Mouse (Mus musculus) liver, embryonic 12.5 days (tissue): Measurements from ENCODE around the gene Ncln. TPM values are rescaled to one million over a fixed set of nuclear protein-coding genes. Genes with fewer than 3 reads are reported as not detected.

Source experiments
- ATAC-seq: fragments of 200-750 bp; cut with Nextera tagmentation; 2 replicates; pipeline ENCODE4 v1.8.0; 2017; ENCODE audit warnings: moderate number of reproducible peaks, mild to moderate bottlenecking, moderate library complexity
- H3K27ac ChIP-seq: fragments of 300-500 bp; sonication (generic); 2 replicates; pipeline ENCODE4 v1.5.1; 2016; ENCODE audit warnings: mild to moderate bottlenecking
- H3K27me3 ChIP-seq: fragments of 300-500 bp; sonication (generic); replicated peaks from 2 replicates; pipeline ENCODE4 v1.6.1; 2016; ENCODE audit warnings: mild to moderate bottlenecking, moderate library complexity
- H3K36me3 ChIP-seq: fragments of 300-500 bp; sonication (generic); 2 replicates; pipeline ENCODE4 v1.6.1; 2016; ENCODE audit warnings: mild to moderate bottlenecking, moderate library complexity
- H3K4me1 ChIP-seq: fragments of 300-500 bp; sonication (generic); 2 replicates; pipeline ENCODE4 v1.6.1; 2016
- H3K4me2 ChIP-seq: fragments of 300-500 bp; sonication (generic); 2 replicates; pipeline ENCODE4 v1.6.1; 2016; ENCODE audit warnings: mild to moderate bottlenecking, moderate library complexity
- H3K4me3 ChIP-seq: fragments of 300-500 bp; sonication (generic); 2 replicates; pipeline ENCODE4 v1.5.1; 2016; ENCODE audit warnings: mild to moderate bottlenecking, moderate library complexity
- H3K9ac ChIP-seq: fragments of 300-500 bp; sonication (generic); 2 replicates; pipeline ENCODE4 v1.6.1; 2016; ENCODE audit warnings: mild to moderate bottlenecking, moderate library complexity
- H3K9me3 ChIP-seq: fragments of 300-500 bp; sonication (generic); replicated peaks from 2 replicates; pipeline ENCODE4 v1.6.1; 2016; ENCODE audit warnings: mild to moderate bottlenecking, moderate library complexity
- WGBS: fragments of 180-500 bp; shearing (Covaris S2); methylation state at CpG from one replicate; pipeline ENCODE4 v1.1.7; 2016; ENCODE audit not compliant: insufficient replicate concordance; 5-methylcytosine and 5-hydroxymethylcytosine counted together
- polyA plus RNA-seq: library from polyadenylated mRNA; unstranded; fragments of >200 nt; fragmentation: Nextera tagmentation; extraction: Ambion mirVana; gene quantifications from 2 replicates; pipeline ENCODE4 v1.2.1, GENCODE M21; 2016

Ncln gene
- polyA plus RNA-seq, 1 experiment from 2014 or later: 62.7 TPM

DNA sequence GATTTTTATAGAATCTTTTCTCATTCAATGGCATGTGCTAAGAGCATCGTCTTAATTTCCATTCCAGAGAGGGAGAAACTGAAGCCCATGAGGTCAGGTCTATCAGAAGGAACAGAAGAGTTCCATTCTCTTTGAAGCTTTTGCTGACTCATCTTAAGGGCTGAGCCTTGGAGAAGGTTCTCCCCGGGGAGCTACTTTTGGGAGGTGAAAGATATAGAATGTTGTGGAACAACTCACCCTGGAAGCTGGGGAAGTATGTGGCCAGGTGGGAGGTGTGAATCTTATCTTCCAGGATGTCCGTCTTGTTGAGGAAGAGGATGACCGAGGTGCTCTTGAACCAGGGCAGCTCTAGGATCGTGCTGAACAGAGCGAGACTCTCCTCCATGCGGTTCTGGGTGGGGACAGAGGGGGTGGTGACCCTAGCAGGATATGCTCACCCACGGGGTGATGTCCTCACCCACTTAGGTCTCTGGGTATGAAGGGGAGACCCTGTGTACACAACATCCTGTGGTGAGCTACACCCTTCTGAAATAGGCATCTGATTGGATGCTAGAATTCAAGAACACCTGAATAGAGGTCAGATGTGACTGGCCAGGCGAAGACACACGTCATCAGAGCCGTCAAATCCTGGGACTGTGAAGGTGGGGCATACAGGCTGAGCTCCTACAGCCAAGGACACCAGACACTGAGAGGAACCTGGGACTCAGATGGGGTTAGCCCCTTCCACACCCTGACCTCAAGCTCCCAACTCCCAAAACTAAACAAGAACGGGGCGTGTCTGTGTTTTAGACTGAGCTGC, 11.7 kb upstream of the Ncln start:
- H3K4me3 ChIP-seq: no peak overlapping the region
- no peak for ATAC-seq
- peaks cover 20% of the 10 kb centered on the region for H3K36me3 ChIP-seq
- H3K9ac ChIP-seq: no peak overlapping the region
- no peak overlapping the region for H3K4me2 ChIP-seq
- WGBS: 58% methylated on average over 13 of the region's 13 CpGs
- peaks cover 19% of the 10 kb centered on the region for H3K4me1 ChIP-seq
- no peaks in the 10 kb centered on the region for H3K9me3 ChIP-seq
- no peak overlapping the region for H3K27ac ChIP-seq
- peaks cover 19% of the 10 kb centered on the region; the same call in 1 of the 2 replicates for H3K27me3 ChIP-seq

GRCm38 (mm10) chr10:81507095-81507494, 10.9 kb upstream of the Ncln start:
- no peak for ATAC-seq
- no peak overlapping the region for H3K9ac ChIP-seq
- H3K36me3 ChIP-seq: peaks cover 17% of the 10 kb centered on the region
- no peaks in the 10 kb centered on the region for H3K9me3 ChIP-seq
- no peak overlapping the region for H3K27ac ChIP-seq
- H3K4me1 ChIP-seq: peaks cover 26% of the 10 kb centered on the region
- no peak overlapping the region for H3K4me3 ChIP-seq
- peaks cover 16% of the 10 kb centered on the region; the same call in 1 of the 2 replicates for H3K27me3 ChIP-seq
- 39% methylated on average over 6 of the region's 6 CpGs for WGBS
- H3K4me2 ChIP-seq: no peak overlapping the region

DNA sequence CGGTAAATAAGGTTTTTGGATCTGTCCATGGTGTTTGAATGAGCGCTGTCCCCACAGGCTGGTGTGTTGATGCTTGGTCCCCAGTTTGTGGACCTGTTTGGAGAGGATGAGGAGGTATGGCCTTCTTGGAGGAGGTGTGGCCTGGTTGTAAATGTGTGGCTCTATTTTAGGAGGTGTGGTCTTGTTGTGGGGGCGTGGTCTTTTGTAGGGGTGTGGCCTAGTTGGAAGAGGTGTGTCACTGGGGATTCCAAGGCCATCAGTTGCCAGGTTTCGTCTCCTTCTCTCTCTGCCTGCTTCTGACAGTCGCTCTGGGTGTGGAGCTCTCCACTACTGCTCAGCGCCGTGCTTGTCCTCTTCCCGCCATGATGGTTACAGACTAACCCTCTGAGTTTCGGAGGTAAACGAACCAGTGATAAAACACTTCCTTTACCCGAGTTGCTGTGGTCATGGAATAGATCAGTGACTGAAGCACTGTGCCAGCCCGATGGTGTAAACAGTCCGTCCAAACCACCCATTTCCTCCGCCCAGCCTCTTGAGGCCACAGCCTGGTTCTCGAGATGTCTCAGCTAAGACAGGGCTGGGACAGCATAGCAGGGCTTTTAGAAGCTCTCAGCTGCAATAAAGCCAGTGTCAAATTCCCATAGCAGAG, 8.9 kb upstream of the Ncln start:
- Histone ChIP-seq H3K9ac (no peak overlapping the region), H3K4me2 (no peak overlapping the region), H3K4me1 (peaks cover 31% of the 10 kb centered on the region), H3K9me3 (no peaks in the 10 kb centered on the region), H3K36me3 (peaks cover 12% of the 10 kb centered on the region), H3K27me3 (peaks cover 11% of the 10 kb centered on the region; the same call in 1 of the 2 replicates), H3K4me3 (no peak overlapping the region), H3K27ac (no peak overlapping the region)
- ATAC-seq: no peak
- WGBS: 71% methylated on average over 15 of the region's 15 CpGs

DNA sequence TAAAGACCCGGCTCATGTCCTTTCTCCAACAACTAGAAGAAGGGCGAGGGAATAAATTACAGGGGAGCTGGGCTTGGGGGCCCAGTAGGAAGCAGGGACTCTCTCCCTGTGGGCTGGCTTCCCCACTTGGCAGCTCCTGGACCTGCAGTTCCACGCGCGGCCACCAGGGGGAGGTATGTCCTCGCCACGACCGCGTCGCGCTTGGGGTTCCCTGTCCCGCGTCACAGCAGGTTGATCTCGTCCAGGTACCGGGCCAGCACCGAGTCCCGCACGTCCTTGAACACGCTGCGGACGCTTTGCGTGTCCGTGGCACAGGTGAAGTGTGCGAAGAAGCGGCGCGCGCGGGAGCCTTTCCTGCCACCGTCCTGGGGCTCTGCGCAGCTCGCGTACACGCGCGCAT, 6.5 kb upstream of the Ncln start:
- Histone ChIP-seq H3K9ac (peak overlapping the region; percentile 27; the same call in 1 of the 2 replicates), H3K27me3 (peaks cover 11% of the 10 kb centered on the region; the same call in 1 of the 2 replicates), H3K27ac (no peak overlapping the region), H3K4me3 (peak overlapping the region; percentile 42), H3K9me3 (no peaks in the 10 kb centered on the region), H3K36me3 (0 out of 2 replicates have a peak, but pooled peaks cover 5% of the 10 kb centered on the region), H3K4me2 (peak overlapping the region; percentile 74), H3K4me1 (peaks cover 45% of the 10 kb centered on the region)
- WGBS: 12% methylated on average over 36 of the region's 36 CpGs
- peak; percentile 33; the same call in 1 of the 2 replicates for ATAC-seq

- H3K27me3 ChIP-seq: peaks cover 11% of the 10 kb centered on the region; the same call in 1 of the 2 replicates
- no peak overlapping the region for H3K27ac ChIP-seq
- H3K36me3 ChIP-seq: 0 out of 2 replicates have a peak, but pooled peaks cover 5% of the 10 kb centered on the region
- peaks cover 46% of the 10 kb centered on the region for H3K4me1 ChIP-seq
- no peaks in the 10 kb centered on the region for H3K9me3 ChIP-seq
- ATAC-seq: no peak
- WGBS: 68% methylated on average over 5 of the region's 5 CpGs
- no peak overlapping the region for H3K4me2 ChIP-seq
- H3K9ac ChIP-seq: no peak overlapping the region
- H3K4me3 ChIP-seq: no peak overlapping the region
These were observed 5.7 kb upstream of the Ncln start for GRCm38 (mm10) chr10:81501863-81502262.

DNA sequence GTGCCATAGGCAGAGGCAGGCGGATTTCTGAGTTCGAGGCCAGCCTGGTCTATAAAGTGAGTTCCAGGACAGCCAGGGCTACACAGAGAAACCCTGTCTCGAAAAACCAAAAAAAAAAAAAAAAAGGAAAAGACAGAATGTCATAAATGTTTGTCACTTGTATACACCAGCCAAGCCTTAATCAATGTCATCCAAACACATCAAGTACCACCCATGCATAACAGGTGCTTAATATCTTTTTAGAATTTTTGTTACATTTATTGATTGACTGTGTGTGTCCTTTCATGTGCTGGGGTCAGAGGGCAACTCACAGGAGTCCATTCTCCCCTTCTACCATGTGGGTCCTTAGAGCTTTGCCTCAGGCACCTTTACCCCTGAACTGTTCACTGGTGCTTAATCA, 3.8 kb upstream of the Ncln start, which contains the start of gene S1pr4:
TSS of gene S1pr4 (minus strand) at position 101 of the 400 bp plus-strand sequence.
- WGBS: 62% methylated on average over 3 of the region's 3 CpGs
- Histone ChIP-seq H3K9ac (peak within 1 kb of the TSS; percentile 64), H3K9me3 (no peaks in the 10 kb centered on the region), H3K4me3 (peak within 1 kb of the TSS; percentile 73), H3K36me3 (no peaks in the 10 kb centered on the region), H3K4me1 (peaks cover 54% of the 10 kb centered on the region), H3K4me2 (peak within 1 kb of the TSS; percentile 96), H3K27me3 (peaks cover 11% of the 10 kb centered on the region; the same call in 1 of the 2 replicates), H3K27ac (peak within 1 kb of the TSS; percentile 74)
- no peak for ATAC-seq

GRCm38 (mm10) chr10:81499250-81499901, 3.2 kb upstream of the Ncln start:
- Histone ChIP-seq H3K4me1 (peaks cover 61% of the 10 kb centered on the region), H3K4me2 (peak overlapping the region; percentile 96), H3K4me3 (peak overlapping the region; percentile 73), H3K27ac (peak overlapping the region; percentile 74), H3K36me3 (peaks cover 4% of the 10 kb centered on the region), H3K9ac (peak overlapping the region; percentile 64), H3K9me3 (no peaks in the 10 kb centered on the region), H3K27me3 (peaks cover 11% of the 10 kb centered on the region; the same call in 1 of the 2 replicates)
- no peak for ATAC-seq
- 44% methylated on average over 23 of the region's 23 CpGs for WGBS

GRCm38 (mm10) chr10:81498316-81499249, 2.4 kb upstream of the Ncln start:
- H3K4me1 ChIP-seq: peaks cover 69% of the 10 kb centered on the region
- H3K9ac ChIP-seq: peak overlapping the region; percentile 64
- peaks cover 8% of the 10 kb centered on the region; the same call in 1 of the 2 replicates for H3K27me3 ChIP-seq
- WGBS: 72% methylated on average over 38 of the region's 38 CpGs
- peak overlapping the region; percentile 96 for H3K4me2 ChIP-seq
- peak overlapping the region; percentile 74 for H3K27ac ChIP-seq
- no peaks in the 10 kb centered on the region for H3K9me3 ChIP-seq
- peaks cover 11% of the 10 kb centered on the region for H3K36me3 ChIP-seq
- peak overlapping the region; percentile 73 for H3K4me3 ChIP-seq
- ATAC-seq: no peak

- peak overlapping the region; percentile 96 for H3K4me2 ChIP-seq
- H3K27me3 ChIP-seq: no peaks in the 10 kb centered on the region
- WGBS: 37% methylated on average over 17 of the region's 17 CpGs
- peaks cover 21% of the 10 kb centered on the region for H3K36me3 ChIP-seq
- H3K27ac ChIP-seq: peak overlapping the region; percentile 74
- no peaks in the 10 kb centered on the region for H3K9me3 ChIP-seq
- peaks cover 66% of the 10 kb centered on the region for H3K4me1 ChIP-seq
- peak overlapping the region; percentile 73 for H3K4me3 ChIP-seq
- ATAC-seq: 0 out of 2 replicates have a peak, but pooled peaks have one; percentile 7
- peak overlapping the region; percentile 64 for H3K9ac ChIP-seq
These were observed 1.4 kb upstream of the Ncln start for GRCm38 (mm10) chr10:81497401-81498270.

DNA sequence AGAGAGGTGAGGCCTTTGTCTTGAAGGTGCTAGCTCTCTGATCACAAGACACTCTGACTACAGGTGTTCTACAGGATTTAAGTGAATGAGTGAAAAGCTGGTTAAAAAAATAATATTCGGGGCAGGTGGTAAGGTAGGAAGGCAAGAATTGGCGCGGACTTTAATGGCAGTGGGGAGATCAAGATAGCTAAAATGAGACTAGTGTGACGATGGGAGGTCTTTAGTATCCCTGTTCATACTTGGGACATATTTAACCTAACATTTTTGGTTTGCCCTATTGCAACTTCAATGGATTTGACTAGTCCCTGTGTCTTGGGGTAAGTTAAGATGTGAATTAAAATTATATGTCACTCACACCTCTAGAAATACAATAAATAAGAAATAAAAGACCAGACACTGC, 777 bp upstream of the Ncln start:
- Histone ChIP-seq H3K9me3 (no peaks in the 10 kb centered on the region), H3K4me3 (peak overlapping the region; percentile 73), H3K27ac (peak overlapping the region; percentile 74), H3K9ac (peak overlapping the region; percentile 64), H3K4me1 (peaks cover 60% of the 10 kb centered on the region), H3K27me3 (no peaks in the 10 kb centered on the region), H3K4me2 (peak overlapping the region; percentile 96), H3K36me3 (peaks cover 28% of the 10 kb centered on the region)
- 15% methylated on average over 4 of the region's 4 CpGs for WGBS
- no peak for ATAC-seq
